Mouse (Mus musculus) stomach, postnatal 0 days (tissue): ENCODE results near the gene Il31ra.

ENCODE experiments used
- CTCF ChIP-seq: IDR thresholded peaks from 2 replicates; pipeline ENCODE4 v1.5.1; 2016; ENCODE audit warnings: antibody characterized with exemption, low read depth, mild to moderate bottlenecking, moderate library complexity
- EP300 ChIP-seq: optimal IDR thresholded peaks from 2 replicates; pipeline ENCODE3; 2016; ENCODE audit warnings: antibody characterized with exemption

- TF ChIP-seq CTCF: no peak
- no peak for TF ChIP-seq EP300
These were observed 107.5 kb downstream of the Il31ra start for GRCm38 (mm10) chr13:112486676-112487075.
